ENCODE assay signal across 12 mouse cellular contexts in genomic region chr10:63385897-63386296, GRCm38 (mm10). TPM values are rescaled to one million over a fixed set of nuclear protein-coding genes. Genes with fewer than 3 reads are reported as not detected.
DNase-seq lines count a peak whose midpoint lies in the region; ATAC-seq and TF ChIP-seq lines count a peak whose summit lies in the region.
"Not testable (repeated sequence)": the region's sequence is repeated elsewhere in the genome, so short reads cannot be mapped to it uniquely, and the experiment has no call there.
"Had no signal": no experiment of that assay in that cellular context is flagged by ENCODE, and none has a peak within 500 bp of the region (broad histone marks: within the 10 kb centered on the region; RNA-seq: fewer than 3 reads in every experiment).

No protein-coding gene starts in this region.

- not testable (repeated sequence) for H3K4me1 ChIP-seq in embryonic facial prominence, embryonic 13.5 days; forebrain, postnatal 0 days (ENCODE audit: insufficient read depth); hindbrain, embryonic 11.5 days (replicated peaks; ENCODE audit: control insufficient read depth, insufficient read depth, low read length); kidney, embryonic 15.5 days; neural tube, embryonic 14.5 days (ENCODE audit: control insufficient read depth, insufficient read depth, low read length)
- peaks cover 26% of the 10 kb centered on the region for H3K4me1 ChIP-seq in liver, embryonic 12.5 days
- H3K4me1 ChIP-seq in midbrain, embryonic 10.5 days: peaks cover 11% of the 10 kb centered on the region

- H3K9me3 ChIP-seq in embryonic facial prominence, embryonic 13.5 days; forebrain, postnatal 0 days (ENCODE audit: low read length); hindbrain, embryonic 11.5 days (ENCODE audit: control insufficient read depth, low read length); kidney, embryonic 15.5 days (replicated peaks); liver, embryonic 12.5 days (replicated peaks); midbrain, embryonic 10.5 days (replicated peaks); neural tube, embryonic 14.5 days (ENCODE audit: control insufficient read depth, low read length): not testable (repeated sequence)

- H3K36me3 ChIP-seq in embryonic facial prominence, embryonic 13.5 days; forebrain, postnatal 0 days (ENCODE audit: insufficient read depth); hindbrain, embryonic 11.5 days (ENCODE audit: control insufficient read depth, insufficient read depth, low read length); kidney, embryonic 15.5 days; liver, embryonic 12.5 days; midbrain, embryonic 10.5 days; neural tube, embryonic 14.5 days (ENCODE audit: control insufficient read depth, insufficient read depth, low read length): not testable (repeated sequence)

- WGBS in embryonic facial prominence, embryonic 13.5 days: 25% methylated on average over 5 of the region's 5 CpGs
- WGBS in forebrain, postnatal 0 days: 20% methylated on average over 5 of the region's 5 CpGs
- WGBS in hindbrain, embryonic 11.5 days: 35% methylated on average over 5 of the region's 5 CpGs
- WGBS in kidney, embryonic 15.5 days: 22% methylated on average over 5 of the region's 5 CpGs
- 24% methylated on average over 5 of the region's 5 CpGs for WGBS in liver, embryonic 12.5 days (ENCODE audit: insufficient replicate concordance)
- 32% methylated on average over 5 of the region's 5 CpGs for WGBS in midbrain, embryonic 10.5 days
- WGBS in neural tube, embryonic 14.5 days: 31% methylated on average over 5 of the region's 5 CpGs

- not testable (repeated sequence) for DNase-seq in forebrain, postnatal 0 days; hindbrain, embryonic 11.5 days (ENCODE audit: low spot score); midbrain, embryonic 10.5 days (ENCODE audit: low spot score)

- peak overlapping the region; percentile 75 for H3K9ac ChIP-seq in embryonic facial prominence, embryonic 13.5 days
- peak overlapping the region; percentile 55; the same call in 1 of the 2 replicates for H3K9ac ChIP-seq in forebrain, postnatal 0 days
- H3K9ac ChIP-seq in hindbrain, embryonic 11.5 days (ENCODE audit: low read depth, low read length); neural tube, embryonic 14.5 days (replicated peaks; ENCODE audit: low read depth, low read length): not testable (repeated sequence)
- H3K9ac ChIP-seq in kidney, embryonic 15.5 days: peak overlapping the region; percentile 49; the same call in 1 of the 2 replicates
- peak overlapping the region; percentile 79 for H3K9ac ChIP-seq in liver, embryonic 12.5 days

- not testable (repeated sequence) for ATAC-seq in embryonic facial prominence, embryonic 13.5 days (ENCODE audit: insufficient number of reproducible peaks, insufficient read depth, low FRiP score, low TSS enrichment, low read depth); forebrain, postnatal 0 days; hindbrain, embryonic 11.5 days (ENCODE audit: low FRiP score); kidney, embryonic 15.5 days (replicated peaks; ENCODE audit: low FRiP score); liver, embryonic 12.5 days; neural tube, embryonic 14.5 days (ENCODE audit: low read depth)

- peak overlapping the region; percentile 65 for H3K4me3 ChIP-seq in embryonic facial prominence, embryonic 13.5 days
- H3K4me3 ChIP-seq in forebrain, postnatal 0 days (ENCODE audit: low read depth, low read length): peak overlapping the region; percentile 56
- H3K4me3 ChIP-seq in hindbrain, embryonic 11.5 days (ENCODE audit: low read depth, low read length): peak overlapping the region; percentile 60
- peak overlapping the region; percentile 58 for H3K4me3 ChIP-seq in kidney, embryonic 15.5 days (replicated peaks)
- H3K4me3 ChIP-seq in liver, embryonic 12.5 days: peak overlapping the region; percentile 68
- H3K4me3 ChIP-seq in midbrain, embryonic 10.5 days: peak overlapping the region; percentile 60
- peak overlapping the region; percentile 56; the same call in 1 of the 2 replicates for H3K4me3 ChIP-seq in neural tube, embryonic 14.5 days (ENCODE audit: low read depth, low read length)

- H3K27ac ChIP-seq in embryonic facial prominence, embryonic 13.5 days: peak overlapping the region; percentile 74; the same call in 1 of the 2 replicates
- H3K27ac ChIP-seq in forebrain, postnatal 0 days (ENCODE audit: low read depth, low read length); hindbrain, embryonic 11.5 days (ENCODE audit: low read depth, low read length); neural tube, embryonic 14.5 days (ENCODE audit: low read depth, low read length): not testable (repeated sequence)
- 0 out of 2 replicates have a peak overlapping the region, but pooled peaks have one; percentile 56 for H3K27ac ChIP-seq in kidney, embryonic 15.5 days
- H3K27ac ChIP-seq in liver, embryonic 12.5 days: peak overlapping the region; percentile 80
- H3K27ac ChIP-seq in midbrain, embryonic 10.5 days (replicated peaks): peak overlapping the region; percentile 66; the same call in 1 of the 2 replicates

- peak overlapping the region; percentile 67 for H3K4me2 ChIP-seq in embryonic facial prominence, embryonic 13.5 days
- peak overlapping the region; percentile 67 for H3K4me2 ChIP-seq in forebrain, postnatal 0 days (ENCODE audit: low read depth)
- H3K4me2 ChIP-seq in hindbrain, embryonic 11.5 days (replicated peaks; ENCODE audit: low read depth, low read length): peak overlapping the region; percentile 62
- peak overlapping the region; percentile 62 for H3K4me2 ChIP-seq in kidney, embryonic 15.5 days
- H3K4me2 ChIP-seq in liver, embryonic 12.5 days: peak overlapping the region; percentile 83
- peak overlapping the region; percentile 56 for H3K4me2 ChIP-seq in neural tube, embryonic 14.5 days (ENCODE audit: low read depth, low read length)

- not testable (repeated sequence) for TF ChIP-seq CTCF in forebrain, postnatal 0 days (IDR thresholded peaks at IDR 0.05; ENCODE audit: low read depth)

- not testable (repeated sequence) for H3K27me3 ChIP-seq in embryonic facial prominence, embryonic 13.5 days; forebrain, postnatal 0 days (ENCODE audit: insufficient read depth, low read length); hindbrain, embryonic 11.5 days (ENCODE audit: control insufficient read depth, insufficient read depth, low read length); kidney, embryonic 15.5 days; liver, embryonic 12.5 days (replicated peaks); midbrain, embryonic 10.5 days (ENCODE audit: low read depth, poor library complexity, severe bottlenecking); neural tube, embryonic 14.5 days (ENCODE audit: control insufficient read depth, insufficient read depth, low read length)

RNA-seq across cellular contexts. Expression of gene Dnajc12, which starts 3.7 kb away (rescaled TPM):
- polyA plus RNA-seq in embryonic facial prominence, embryonic 13.5 days (2015; fragmentation: Nextera tagmentation; extraction: Ambion mirVana): 13.5 and 14.0 TPM in 2 replicates
- 5.6 and 8.4 TPM in 2 replicates for total RNA-seq in forebrain, postnatal 0 days (2014; rRNA removed)
- polyA plus RNA-seq in forebrain, postnatal 0 days (2015; fragmentation: Nextera tagmentation; extraction: Ambion mirVana): 8.0 and 11.0 TPM in 2 replicates
- 12.5 and 19.6 TPM in 2 replicates for polyA plus RNA-seq in hindbrain, embryonic 11.5 days (2014; fragmentation: Nextera tagmentation; extraction: Ambion mirVana)
- polyA plus RNA-seq in kidney, embryonic 15.5 days (2015; fragmentation: Nextera tagmentation; extraction: Ambion mirVana): 12.3 and 12.5 TPM in 2 replicates
- 13.0 and 14.2 TPM in 2 replicates for polyA plus RNA-seq in liver, embryonic 12.5 days (2016; fragmentation: Nextera tagmentation; extraction: Ambion mirVana)
- 11.9 and 15.2 TPM in 2 replicates for polyA plus RNA-seq in midbrain, embryonic 10.5 days (2016; fragmentation: Nextera tagmentation; extraction: Ambion mirVana)
- 27.2 and 31.9 TPM in 2 replicates for polyA plus RNA-seq in neural tube, embryonic 14.5 days (2014; fragmentation: Nextera tagmentation; extraction: Ambion mirVana)

RNA-seq across cellular contexts. Expression of gene Sirt1, which starts 4.4 kb away (rescaled TPM):
- polyA plus RNA-seq in embryonic facial prominence, embryonic 13.5 days (2015; fragmentation: Nextera tagmentation; extraction: Ambion mirVana): 6.5 and 7.7 TPM in 2 replicates
- total RNA-seq in forebrain, postnatal 0 days (2014; rRNA removed): 24.0 and 28.3 TPM in 2 replicates
- polyA plus RNA-seq in forebrain, postnatal 0 days (2015; fragmentation: Nextera tagmentation; extraction: Ambion mirVana): 2.7 and 3.3 TPM in 2 replicates
- 8.4 and 11.2 TPM in 2 replicates for polyA plus RNA-seq in hindbrain, embryonic 11.5 days (2014; fragmentation: Nextera tagmentation; extraction: Ambion mirVana)
- 5.9 and 6.1 TPM in 2 replicates for polyA plus RNA-seq in kidney, embryonic 15.5 days (2015; fragmentation: Nextera tagmentation; extraction: Ambion mirVana)
- 6.0 and 7.5 TPM in 2 replicates for polyA plus RNA-seq in liver, embryonic 12.5 days (2016; fragmentation: Nextera tagmentation; extraction: Ambion mirVana)
- polyA plus RNA-seq in midbrain, embryonic 10.5 days (2016; fragmentation: Nextera tagmentation; extraction: Ambion mirVana): 4.9 and 6.2 TPM in 2 replicates
- 7.3 and 7.6 TPM in 2 replicates for polyA plus RNA-seq in neural tube, embryonic 14.5 days (2014; fragmentation: Nextera tagmentation; extraction: Ambion mirVana)

RNA-seq across cellular contexts. Expression of gene Gm7075, which starts 35.7 kb away (rescaled TPM):
- polyA plus RNA-seq in embryonic facial prominence, embryonic 13.5 days (2015; fragmentation: Nextera tagmentation; extraction: Ambion mirVana): not detected in 2 replicates
- total RNA-seq in forebrain, postnatal 0 days (2014; rRNA removed): not detected in 2 replicates
- polyA plus RNA-seq in forebrain, postnatal 0 days (2015; fragmentation: Nextera tagmentation; extraction: Ambion mirVana): not detected in 2 replicates
- polyA plus RNA-seq in hindbrain, embryonic 11.5 days (2014; fragmentation: Nextera tagmentation; extraction: Ambion mirVana): 0.63 TPM in 1 of 2 replicates, not detected in the other
- polyA plus RNA-seq in kidney, embryonic 15.5 days (2015; fragmentation: Nextera tagmentation; extraction: Ambion mirVana): not detected in 2 replicates
- polyA plus RNA-seq in liver, embryonic 12.5 days (2016; fragmentation: Nextera tagmentation; extraction: Ambion mirVana): not detected in 2 replicates
- polyA plus RNA-seq in midbrain, embryonic 10.5 days (2016; fragmentation: Nextera tagmentation; extraction: Ambion mirVana): not detected in 2 replicates
- not detected in 2 replicates for polyA plus RNA-seq in neural tube, embryonic 14.5 days (2014; fragmentation: Nextera tagmentation; extraction: Ambion mirVana)
- total RNA-seq: adrenal gland, adult 8-10 months; gastrocnemius, postnatal 14 days; heart, postnatal 25 days; layer of hippocampus, postnatal 14 days; megakaryocyte-erythroid progenitor cell, adult 5-6 weeks had no signal

RNA-seq across cellular contexts. Expression of gene Ctnna3, which starts 44.0 kb away (rescaled TPM):
- 0.67 and 0.90 TPM in 2 replicates for polyA plus RNA-seq in embryonic facial prominence, embryonic 13.5 days (2015; fragmentation: Nextera tagmentation; extraction: Ambion mirVana)
- 0.52 and 0.62 TPM in 2 replicates for total RNA-seq in forebrain, postnatal 0 days (2014; rRNA removed)
- polyA plus RNA-seq in forebrain, postnatal 0 days (2015; fragmentation: Nextera tagmentation; extraction: Ambion mirVana): 0.33 and 0.51 TPM in 2 replicates
- 0.42 TPM in 1 of 2 replicates, not detected in the other for polyA plus RNA-seq in hindbrain, embryonic 11.5 days (2014; fragmentation: Nextera tagmentation; extraction: Ambion mirVana)
- polyA plus RNA-seq in kidney, embryonic 15.5 days (2015; fragmentation: Nextera tagmentation; extraction: Ambion mirVana): 0.53 and 0.59 TPM in 2 replicates
- polyA plus RNA-seq in liver, embryonic 12.5 days (2016; fragmentation: Nextera tagmentation; extraction: Ambion mirVana): 0.05 and 0.08 TPM in 2 replicates
- 0.05 TPM in 1 of 2 replicates, not detected in the other for polyA plus RNA-seq in midbrain, embryonic 10.5 days (2016; fragmentation: Nextera tagmentation; extraction: Ambion mirVana)
- polyA plus RNA-seq in neural tube, embryonic 14.5 days (2014; fragmentation: Nextera tagmentation; extraction: Ambion mirVana): 10.8 and 16.5 TPM in 2 replicates
- total RNA-seq: megakaryocyte-erythroid progenitor cell, adult 5-6 weeks had no signal
